Mouse (Mus musculus): Measurements from ENCODE around the gene Atpif1.

- TF ChIP-seq GATA1 (IDR thresholded peaks at IDR 0.05; ENCODE audit: borderline replicate concordance, low read length), result no peak
- TF ChIP-seq CTCF (IDR thresholded peaks at IDR 0.05; ENCODE audit: low read depth, low read length), result no peak
These were observed 27.2 kb downstream of the Atpif1 start for GRCm38 (mm10) chr4:132506250-132506649.
